Mouse (Mus musculus): ENCODE data around the gene Gast. TPM values are rescaled to one million over a fixed set of nuclear protein-coding genes. Genes with fewer than 3 reads are reported as not detected.
"Not testable (repeated sequence)": the region's sequence is repeated elsewhere in the genome, so short reads cannot be mapped to it uniquely, and the experiment has no call there.

Gast gene
- polyA plus RNA-seq, 1 experiment = 0.60 TPM

DNA sequence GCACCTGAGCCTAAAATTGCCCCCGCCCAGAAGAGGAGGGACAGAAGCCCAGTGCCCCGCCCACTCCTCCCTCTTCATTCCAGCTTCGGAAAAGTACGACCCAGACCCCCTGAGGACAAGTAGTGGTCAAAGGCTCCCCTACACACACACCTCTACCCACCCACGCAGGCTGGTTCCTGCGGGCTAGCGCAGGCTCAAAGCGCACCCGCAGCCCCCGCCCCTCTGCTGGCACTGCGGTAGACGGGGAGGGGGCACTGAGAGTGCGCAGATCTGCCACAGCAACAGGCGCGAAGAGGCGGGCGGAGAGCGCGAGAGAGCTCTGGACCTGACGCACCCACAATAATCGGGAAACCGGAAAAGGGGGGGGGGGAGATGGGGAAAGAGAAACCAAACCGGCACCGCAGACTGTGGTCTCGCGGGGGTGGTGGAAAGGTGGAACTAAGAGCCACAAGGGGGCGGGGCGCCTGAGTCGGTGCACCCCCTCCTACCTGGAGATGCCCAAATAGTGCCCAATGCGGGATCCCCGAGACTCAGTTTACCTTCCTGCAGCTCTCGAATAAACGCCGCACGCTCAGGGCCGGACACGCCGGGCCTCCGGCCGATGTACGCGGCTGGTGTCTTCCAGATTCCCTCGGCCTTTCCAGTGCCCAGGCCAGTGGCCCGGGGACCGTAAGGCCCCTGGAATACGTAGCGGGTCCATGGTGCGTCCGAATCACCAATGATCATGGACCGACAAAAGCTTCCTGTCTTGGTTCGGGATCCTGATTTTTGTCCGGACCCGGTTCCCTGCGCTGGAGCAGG is 21.1 kb downstream of the Gast start:
- peak; percentile 73 for DNase-seq (ENCODE audit: low read depth)
- TF ChIP-seq POLR2A (IDR thresholded peaks at IDR 0.05; ENCODE audit: borderline replicate concordance, extremely low read depth, insufficient read depth, insufficient read length, poor library complexity, severe bottlenecking) (no peak), CTCF (IDR thresholded peaks at IDR 0.05; ENCODE audit: borderline replicate concordance, extremely low read depth, insufficient read depth, insufficient read length) (no peak)

- peak; percentile 92 for DNase-seq (ENCODE audit: low read depth)
- TF ChIP-seq CTCF (IDR thresholded peaks at IDR 0.05; ENCODE audit: borderline replicate concordance, extremely low read depth, insufficient read depth, insufficient read length) = no peak
- TF ChIP-seq POLR2A (IDR thresholded peaks at IDR 0.05; ENCODE audit: borderline replicate concordance, extremely low read depth, insufficient read depth, insufficient read length, poor library complexity, severe bottlenecking) = no peak
Measured at GRCm38 (mm10) chr11:100355972-100356818, 22.0 kb downstream of the Gast start, which contains the start of gene Hap1. TSS of gene Hap1 (minus strand) at chr11:100356128.

GRCm38 (mm10) chr11:100356819-100357211 is 22.6 kb downstream of the Gast start:
- no peak for TF ChIP-seq CTCF (IDR thresholded peaks at IDR 0.05; ENCODE audit: borderline replicate concordance, extremely low read depth, insufficient read depth, insufficient read length)
- TF ChIP-seq POLR2A (IDR thresholded peaks at IDR 0.05; ENCODE audit: borderline replicate concordance, extremely low read depth, insufficient read depth, insufficient read length, poor library complexity, severe bottlenecking) = no peak
- DNase-seq (ENCODE audit: low read depth) = peak; percentile 55

GRCm38 (mm10) chr11:100357408-100357807 is 23.2 kb downstream of the Gast start:
- TF ChIP-seq POLR2A (IDR thresholded peaks at IDR 0.05; ENCODE audit: borderline replicate concordance, extremely low read depth, insufficient read depth, insufficient read length, poor library complexity, severe bottlenecking) = no peak
- TF ChIP-seq CTCF (IDR thresholded peaks at IDR 0.05; ENCODE audit: borderline replicate concordance, extremely low read depth, insufficient read depth, insufficient read length) = peak; percentile 7; the same call in 1 of the 2 replicates

DNA sequence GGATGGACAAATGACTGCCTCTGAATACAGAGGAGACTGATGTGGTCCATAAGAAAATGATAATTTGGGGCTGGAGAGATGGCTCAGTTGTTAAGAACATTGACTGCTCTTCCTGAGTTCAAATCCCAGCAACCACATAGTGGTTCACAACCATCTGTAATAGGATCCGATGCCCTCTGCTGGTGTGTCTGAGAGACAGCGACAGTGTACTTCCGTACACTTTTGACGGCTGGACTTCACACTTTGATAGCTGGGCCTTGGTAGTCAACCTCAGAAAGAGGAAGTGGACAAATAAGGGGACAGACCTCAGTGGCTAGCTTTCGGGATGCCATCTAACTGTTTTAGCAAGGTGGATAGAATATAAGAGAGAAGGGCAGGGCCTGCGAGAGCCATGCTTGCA is 26.0 kb downstream of the Gast start:
- TF ChIP-seq CTCF (IDR thresholded peaks at IDR 0.05; ENCODE audit: borderline replicate concordance, extremely low read depth, insufficient read depth, insufficient read length) = no peak
- TF ChIP-seq POLR2A (IDR thresholded peaks at IDR 0.05; ENCODE audit: borderline replicate concordance, extremely low read depth, insufficient read depth, insufficient read length, poor library complexity, severe bottlenecking) = no peak
- DNase-seq (ENCODE audit: low read depth) = no peak

More at GRCm38 (mm10) chr11:100357408-100357807, 23.2 kb downstream of the Gast start:
- no peak for DNase-seq (ENCODE audit: low read depth)

GRCm38 (mm10) chr11:100361059-100361458 is 26.9 kb downstream of the Gast start:
- not testable (repeated sequence) for DNase-seq (ENCODE audit: low read depth)

DNA sequence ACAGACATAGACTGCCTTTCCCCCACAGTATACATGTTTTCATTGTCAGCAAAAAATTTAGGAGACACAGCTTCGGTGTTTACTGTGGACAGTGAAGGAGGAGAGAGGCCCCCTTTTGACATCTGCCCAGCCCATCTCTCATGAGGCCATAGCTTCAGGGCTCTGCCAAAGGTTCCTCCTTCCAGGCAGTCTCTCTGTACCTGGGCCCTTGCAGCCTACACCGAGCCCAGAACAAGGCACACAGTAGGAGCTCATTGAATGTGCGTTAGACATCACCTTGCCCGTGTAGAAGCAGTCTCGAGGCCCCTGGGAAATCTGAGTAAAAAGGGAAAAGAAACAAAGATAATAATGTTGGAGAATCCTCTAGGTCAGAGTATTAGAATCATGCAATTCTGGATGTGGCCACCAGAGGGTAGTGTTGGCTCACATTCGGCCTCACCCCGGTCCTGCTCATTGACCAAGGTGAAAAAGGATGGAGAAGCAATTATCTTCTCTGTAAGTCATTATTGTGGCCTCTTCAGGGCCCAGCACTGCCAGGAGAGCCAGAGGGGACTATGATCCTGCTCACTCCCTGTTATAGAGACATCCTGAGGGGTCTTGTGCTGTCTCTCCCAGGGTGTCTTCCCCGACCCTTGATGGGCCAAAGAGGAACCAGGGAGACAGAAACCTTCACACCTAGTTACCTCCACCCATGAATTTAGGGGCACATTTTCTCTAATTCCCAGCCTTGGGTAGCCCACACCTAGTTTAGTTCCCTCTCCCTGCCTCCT is 28.2 kb downstream of the Gast start:
- TF ChIP-seq POLR2A (IDR thresholded peaks at IDR 0.05; ENCODE audit: borderline replicate concordance, extremely low read depth, insufficient read depth, insufficient read length, poor library complexity, severe bottlenecking) (no peak), CTCF (IDR thresholded peaks at IDR 0.05; ENCODE audit: borderline replicate concordance, extremely low read depth, insufficient read depth, insufficient read length) (peak; percentile 86)
- peak; percentile 73 for DNase-seq (ENCODE audit: low read depth)

- DNase-seq (ENCODE audit: low read depth) = peak; percentile 65
- TF ChIP-seq CTCF (IDR thresholded peaks at IDR 0.05; ENCODE audit: borderline replicate concordance, extremely low read depth, insufficient read depth, insufficient read length) (peak; percentile 80), POLR2A (IDR thresholded peaks at IDR 0.05; ENCODE audit: borderline replicate concordance, extremely low read depth, insufficient read depth, insufficient read length, poor library complexity, severe bottlenecking) (no peak)
Measured at GRCm38 (mm10) chr11:100362979-100363562, 28.9 kb downstream of the Gast start.

GRCm38 (mm10) chr11:100369145-100369544 is 34.9 kb downstream of the Gast start:
- no peak for DNase-seq (ENCODE audit: low read depth)

GRCm38 (mm10) chr11:100369822-100370221 is 35.6 kb downstream of the Gast start:
- no peak for TF ChIP-seq POLR2A (IDR thresholded peaks at IDR 0.05; ENCODE audit: borderline replicate concordance, extremely low read depth, insufficient read depth, insufficient read length, poor library complexity, severe bottlenecking)
- no peak for TF ChIP-seq CTCF (IDR thresholded peaks at IDR 0.05; ENCODE audit: borderline replicate concordance, extremely low read depth, insufficient read depth, insufficient read length)
- no peak for DNase-seq (ENCODE audit: low read depth)

More at GRCm38 (mm10) chr11:100369145-100369544, 34.9 kb downstream of the Gast start:
- no peak for TF ChIP-seq CTCF (IDR thresholded peaks at IDR 0.05; ENCODE audit: borderline replicate concordance, extremely low read depth, insufficient read depth, insufficient read length)
- TF ChIP-seq POLR2A (IDR thresholded peaks at IDR 0.05; ENCODE audit: borderline replicate concordance, extremely low read depth, insufficient read depth, insufficient read length, poor library complexity, severe bottlenecking) = no peak
